Mouse (Mus musculus) CH12.LX (cell line): Measurements from ENCODE around the gene 1700067K01Rik.

Experiments
- BHLHE40 ChIP-seq: IDR thresholded peaks from 2 replicates; pipeline ENCODE4 v1.6.1; 2011; ENCODE audit warnings: mild to moderate bottlenecking, low read depth, low read length, improper control_type of control experiment
- CTCF ChIP-seq, 2 experiments: IDR thresholded peaks in 1 of 2; conservative IDR thresholded peaks in 1 of 2; 2 replicates each; pipeline ENCODE4 v1.5.1; 2011 to 2012; ENCODE audit warnings: low read depth in 2 of 2, low read length in 2 of 2, improper control_type of control experiment in 1 of 2, inconsistent platforms in 1 of 2, mild to moderate bottlenecking in 1 of 2, moderate library complexity in 1 of 2
- E2F4 ChIP-seq: IDR thresholded peaks from 2 replicates; pipeline ENCODE4 v1.6.1; 2011; ENCODE audit warnings: low read depth, low read length, improper control_type of control experiment; ENCODE audit not compliant: insufficient replicate concordance
- ELF1 ChIP-seq: IDR thresholded peaks from 2 replicates; pipeline ENCODE4 v1.6.1; 2014; ENCODE audit warnings: low read depth, mild to moderate bottlenecking, inconsistent platforms, low read length, improper control_type of control experiment
- EP300 ChIP-seq: IDR thresholded peaks from 2 replicates; pipeline ENCODE4 v1.6.1; 2011; ENCODE audit warnings: low read length, improper control_type of control experiment
- GABPA ChIP-seq: IDR thresholded peaks from 2 replicates; pipeline ENCODE4 v1.6.1; 2012; ENCODE audit warnings: low read depth, low read length, improper control_type of control experiment, inconsistent platforms; ENCODE audit not compliant: insufficient replicate concordance
- MAFK ChIP-seq: IDR thresholded peaks from 2 replicates; pipeline ENCODE4 v1.6.1; 2011; ENCODE audit warnings: low read length, improper control_type of control experiment; ENCODE audit not compliant: insufficient replicate concordance
- MXI1 ChIP-seq: IDR thresholded peaks from 2 replicates; pipeline ENCODE4 v1.6.1; 2011; ENCODE audit warnings: mild to moderate bottlenecking, low read depth, low read length, improper control_type of control experiment
- POLR2A ChIP-seq: IDR thresholded peaks from 2 replicates; pipeline ENCODE4 v1.6.1; 2011; ENCODE audit warnings: low read depth, mild to moderate bottlenecking, improper control_type of control experiment, low read length
- POLR2AphosphoS2 ChIP-seq: IDR thresholded peaks from 2 replicates; pipeline ENCODE4 v1.6.1; 2011; ENCODE audit warnings: low read depth, low read length, improper control_type of control experiment
- RAD21 ChIP-seq: IDR thresholded peaks from 2 replicates; pipeline ENCODE4 v1.6.1; 2011; ENCODE audit warnings: low read depth, mild to moderate bottlenecking, low read length, improper control_type of control experiment, moderate library complexity
- SIN3A ChIP-seq: IDR thresholded peaks from 2 replicates; pipeline ENCODE4 v1.6.1; 2012; ENCODE audit warnings: low read length, improper control_type of control experiment, inconsistent platforms
- TCF12 ChIP-seq: IDR thresholded peaks from 2 replicates; pipeline ENCODE4 v1.6.1; 2014; ENCODE audit warnings: low read depth, mild to moderate bottlenecking, inconsistent platforms, low read length, improper control_type of control experiment
- USF1 ChIP-seq: IDR thresholded peaks from 2 replicates; pipeline ENCODE4 v1.6.1; 2014; ENCODE audit warnings: low read depth, mild to moderate bottlenecking, inconsistent platforms, low read length, improper control_type of control experiment

- TF ChIP-seq CTCF (conservative IDR thresholded peaks at IDR 0.05 in 1 of 2, IDR thresholded peaks at IDR 0.05 in 1 of 2; ENCODE audit: low read depth in 2 of 2, low read length in 2 of 2) (no peak), SIN3A (no peak), TCF12 (no peak), E2F4 (no peak), ELF1 (no peak), POLR2A (no peak), MXI1 (no peak), EP300 (no peak), BHLHE40 (no peak), POLR2AphosphoS2 (no peak), USF1 (no peak), MAFK (no peak), RAD21 (no peak), GABPA (no peak)
Observed at GRCm38 (mm10) chr8:84042948-84043342, 41.6 kb downstream of the 1700067K01Rik start.
